Mouse (Mus musculus) heart, postnatal 14 days (tissue): Measurements from ENCODE around the gene Gucy1a1. TPM values are rescaled to one million over a fixed set of nuclear protein-coding genes. Genes with fewer than 3 reads are reported as not detected.
"Not testable (repeated sequence)": the region's sequence is repeated elsewhere in the genome, so short reads cannot be mapped to it uniquely, and the experiment has no call there.

Experiments used
- DNase-seq, 2 experiments: peaks; one replicate each; pipeline ENCODE4 v3.0.0; 2021 to 2022
- intact Hi-C: fragments of 180-260 bp; cut with DNase I; formaldehyde crosslinking; loops from one replicate; pipeline ENCODE4 v1.15.1; 2025
- long read RNA-seq, 2 experiments: library from polyadenylated mRNA; stranded (forward); transcript quantifications; one replicate each; pipeline ENCODE4 v2.0.0; 2021
- total RNA-seq, 2 experiments: library from RNA; stranded (reverse); gene quantifications; 2 replicates each; pipeline ENCODE4 v1.2.3; 2021

Gene Gucy1a1
- total RNA-seq: 10 to 100 TPM; 26.6 to 34.5 TPM
- long read RNA-seq, experiment 1, full-length matches to known transcripts: 3 of 8 reads
- long read RNA-seq, experiment 1, partial matches to known transcripts: 1 of 8 reads
- long read RNA-seq, experiment 1, other reads (novel, unspliced or antisense): 4 of 8 reads
- long read RNA-seq, experiment 2, full-length matches to known transcripts: 13 of 17 reads
- long read RNA-seq, experiment 2, partial matches to known transcripts: 2 of 17 reads
- long read RNA-seq, experiment 2, other reads (novel, unspliced or antisense): 2 of 17 reads

DNA sequence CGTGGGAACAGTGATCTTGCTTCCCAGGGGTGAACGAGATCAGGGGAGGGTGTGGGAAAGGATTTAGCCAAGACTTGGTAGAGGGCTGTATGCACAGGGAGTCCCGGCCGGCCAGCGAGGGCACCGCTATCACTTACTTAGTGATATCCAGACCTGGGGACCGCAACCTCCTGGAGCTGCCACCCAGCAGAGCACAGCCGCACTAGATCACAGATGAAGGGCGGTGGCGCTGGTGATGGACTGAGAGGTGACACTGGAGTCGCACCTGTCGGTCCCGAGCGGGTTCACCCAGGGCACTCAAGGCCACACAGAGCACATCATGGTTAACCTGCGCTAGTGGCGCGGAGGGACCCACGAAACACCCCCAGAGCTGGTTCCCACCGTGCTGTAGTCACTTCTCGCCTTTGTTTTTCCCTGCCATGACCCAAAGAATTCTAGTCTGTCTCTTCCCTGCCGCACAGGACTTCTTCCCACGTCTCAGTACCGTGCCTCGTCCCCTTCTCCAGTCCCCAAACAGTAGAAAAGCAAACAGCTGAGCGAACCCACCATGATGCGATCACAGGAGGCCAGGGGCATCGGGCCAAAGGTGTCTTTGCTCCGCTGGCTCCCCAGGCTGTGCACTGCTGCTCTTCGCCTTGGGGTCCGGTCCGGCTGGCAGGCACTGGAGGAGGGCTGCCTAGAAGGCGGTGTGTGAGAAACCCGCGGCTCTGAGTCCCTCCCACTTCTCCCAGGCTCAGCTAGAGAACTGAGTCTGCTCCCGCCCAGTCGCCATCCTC lies at the start of gene Gucy1a1:
TSS of gene Gucy1a1 (minus strand) at position 664 of the 776 bp plus-strand sequence.
- DNase-seq: peak; percentile 65 to 66
- intact Hi-C loops: loop anchor here (5.0 kb wide), 1 partner anchor 37 kb away; no protein-coding TSS in a partner anchor

DNA sequence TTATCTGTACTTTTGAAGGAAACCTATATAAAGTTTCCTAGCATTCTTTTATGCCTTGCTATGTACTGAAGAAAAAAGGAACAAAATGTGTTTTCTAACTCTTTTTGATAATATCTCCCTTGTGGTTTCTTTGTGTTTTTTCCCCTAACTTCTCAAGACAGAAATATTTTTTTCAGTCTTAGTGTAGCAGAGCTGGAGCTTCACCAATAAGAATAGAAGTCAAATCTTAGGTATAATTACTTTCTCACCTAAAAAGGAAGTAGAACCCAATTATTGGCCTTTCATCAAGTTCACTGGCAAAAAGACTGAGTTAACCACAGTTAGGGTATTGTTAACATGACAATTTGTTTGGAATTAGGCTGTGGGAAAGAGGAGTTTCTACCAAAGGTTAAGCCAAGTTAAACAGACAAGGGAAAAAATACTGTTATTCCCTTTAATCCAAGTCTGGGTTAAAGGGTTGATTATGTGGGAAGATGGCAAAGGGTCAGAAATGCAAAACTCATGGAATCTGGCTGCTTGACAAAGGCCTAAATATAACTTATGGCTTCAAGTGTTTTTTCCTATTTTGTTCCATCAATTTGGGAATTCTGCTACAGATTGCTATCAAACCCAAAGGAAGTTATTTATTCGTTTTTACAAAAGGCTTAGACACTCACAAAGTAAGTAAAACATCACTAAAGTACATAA lies 46.1 kb upstream of the Gucy1a1 start:
- no peak for DNase-seq
- intact Hi-C loops: no loop called here

DNA sequence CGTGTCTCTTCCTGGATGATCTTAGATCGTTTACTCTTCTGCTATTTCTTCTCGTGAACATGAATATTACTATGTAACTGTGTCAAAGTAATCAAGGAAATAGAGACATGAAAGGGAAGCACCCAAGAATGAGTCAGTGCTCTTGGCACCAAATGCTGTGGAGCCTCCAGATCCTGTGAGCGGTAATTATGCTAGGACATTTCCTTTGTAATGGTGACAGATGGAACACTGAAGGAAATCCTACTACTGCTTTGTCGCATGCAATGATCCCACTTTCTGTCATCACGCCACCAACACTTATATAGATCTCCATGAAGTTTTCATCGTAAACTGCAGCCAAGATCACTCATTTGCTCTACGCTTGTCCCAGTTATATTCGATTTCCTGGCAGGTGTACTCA lies 40.0 kb upstream of the Gucy1a1 start:
- peak; percentile 3 to 24 for DNase-seq
- intact Hi-C loops: no loop called here

DNA sequence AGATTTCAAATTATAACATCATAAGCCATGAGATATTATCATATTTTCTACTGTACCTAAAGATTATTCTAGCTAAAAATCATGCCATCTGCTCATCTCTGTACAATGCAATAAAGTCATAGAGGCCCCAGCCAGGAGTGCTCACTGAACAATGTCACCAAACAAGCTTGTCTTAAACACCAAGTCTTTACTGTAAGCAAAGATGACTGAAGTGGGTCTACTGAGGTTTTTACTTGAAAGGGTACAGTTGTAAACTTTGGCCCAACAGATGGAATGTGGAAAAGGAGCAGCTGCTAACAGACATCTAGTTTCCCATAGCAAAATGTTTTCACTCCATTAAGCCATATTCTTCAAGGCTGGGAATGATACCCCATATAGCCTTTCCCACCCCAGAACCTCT lies 35.9 kb upstream of the Gucy1a1 start:
- DNase-seq: no peak
- intact Hi-C loops: loop anchor here (5.0 kb wide), 1 partner anchor 34 kb away; the partner anchor contains the start of gene Gucy1a1

GRCm38 (mm10) chr3:82180253-82180652 lies 34.7 kb upstream of the Gucy1a1 start:
- DNase-seq: peak; percentile 3 to 5
- intact Hi-C loops: loop anchor here (5.0 kb wide), 1 partner anchor 33 kb away; the partner anchor contains the start of gene Gucy1a1

DNA sequence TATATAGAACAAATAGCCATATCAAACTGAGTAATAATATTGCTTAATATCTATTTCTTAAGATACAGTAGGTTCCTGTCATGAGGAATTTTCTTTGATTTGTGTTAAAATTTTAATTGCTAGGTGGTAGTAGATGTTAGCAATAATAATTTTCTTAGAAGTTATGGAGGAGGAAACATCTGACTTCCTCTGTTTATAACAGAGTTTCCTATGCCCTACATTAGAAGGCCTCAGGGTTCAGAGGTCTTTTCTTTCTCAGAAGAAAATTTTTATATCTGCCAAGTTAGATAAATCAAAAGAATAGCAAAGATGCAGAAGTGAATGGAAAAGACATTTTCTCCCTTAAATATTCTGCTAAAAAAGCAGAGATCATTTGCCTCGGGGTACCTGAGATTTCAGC lies 29.9 kb upstream of the Gucy1a1 start:
- DNase-seq: no peak
- intact Hi-C loops: no loop called here

GRCm38 (mm10) chr3:82167064-82167463 lies 21.5 kb upstream of the Gucy1a1 start:
- DNase-seq: no peak
- intact Hi-C loops: no loop called here

GRCm38 (mm10) chr3:82165937-82166336 lies 20.3 kb upstream of the Gucy1a1 start:
- DNase-seq: no peak
- intact Hi-C loops: no loop called here

GRCm38 (mm10) chr3:82162992-82163391 lies 17.4 kb upstream of the Gucy1a1 start:
- DNase-seq, intact Hi-C loops: not testable (repeated sequence)

DNA sequence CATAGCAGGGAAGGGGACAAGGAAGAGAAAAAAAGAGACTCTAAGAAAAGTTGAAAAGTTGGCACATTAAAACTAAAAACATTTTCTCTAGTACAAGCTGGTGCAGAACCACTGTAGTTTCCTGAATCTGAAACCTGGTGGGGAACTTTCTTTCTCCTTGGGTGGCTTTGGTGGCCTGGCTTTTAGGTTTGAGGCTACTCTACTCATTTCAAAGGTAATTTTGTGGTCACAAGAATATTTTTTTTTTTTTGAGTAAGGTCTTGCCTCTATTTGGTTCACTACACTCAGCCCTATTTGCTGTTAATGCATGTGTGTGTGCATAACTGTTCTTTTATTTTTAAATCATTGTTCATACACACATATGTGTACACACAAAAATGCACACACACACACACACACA lies 389 bp upstream of the Gucy1a1 start:
- DNase-seq: no peak
- intact Hi-C loops: loop anchor here (5.0 kb wide), 1 partner anchor 36 kb away; no protein-coding TSS in a partner anchor

DNA sequence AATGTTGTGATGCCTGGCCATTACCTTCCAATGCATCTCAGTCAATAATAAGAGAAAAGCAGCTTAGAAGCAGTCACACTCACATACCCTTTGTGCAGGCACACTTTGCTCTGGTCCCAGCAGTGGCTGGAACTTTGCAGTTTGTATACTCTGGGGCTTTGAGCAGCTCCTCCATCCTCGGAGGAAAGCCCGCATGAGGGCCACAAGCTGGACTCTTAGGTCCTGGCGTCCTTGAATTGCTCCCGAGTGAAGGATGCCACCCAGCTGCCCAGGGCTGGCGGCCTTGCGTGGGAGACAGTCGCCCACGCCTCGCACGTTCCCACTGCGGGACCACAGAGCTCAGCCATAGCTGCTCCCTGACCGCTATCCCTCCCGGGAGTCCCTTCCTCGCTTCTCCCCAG lies 864 bp downstream of the Gucy1a1 start:
- DNase-seq: no peak
- intact Hi-C loops: loop anchor here (5.0 kb wide), 1 partner anchor 38 kb away; no protein-coding TSS in a partner anchor

GRCm38 (mm10) chr3:82140781-82141180 lies 4.8 kb downstream of the Gucy1a1 start:
- intact Hi-C loops: no loop called here
- no peak for DNase-seq

DNA sequence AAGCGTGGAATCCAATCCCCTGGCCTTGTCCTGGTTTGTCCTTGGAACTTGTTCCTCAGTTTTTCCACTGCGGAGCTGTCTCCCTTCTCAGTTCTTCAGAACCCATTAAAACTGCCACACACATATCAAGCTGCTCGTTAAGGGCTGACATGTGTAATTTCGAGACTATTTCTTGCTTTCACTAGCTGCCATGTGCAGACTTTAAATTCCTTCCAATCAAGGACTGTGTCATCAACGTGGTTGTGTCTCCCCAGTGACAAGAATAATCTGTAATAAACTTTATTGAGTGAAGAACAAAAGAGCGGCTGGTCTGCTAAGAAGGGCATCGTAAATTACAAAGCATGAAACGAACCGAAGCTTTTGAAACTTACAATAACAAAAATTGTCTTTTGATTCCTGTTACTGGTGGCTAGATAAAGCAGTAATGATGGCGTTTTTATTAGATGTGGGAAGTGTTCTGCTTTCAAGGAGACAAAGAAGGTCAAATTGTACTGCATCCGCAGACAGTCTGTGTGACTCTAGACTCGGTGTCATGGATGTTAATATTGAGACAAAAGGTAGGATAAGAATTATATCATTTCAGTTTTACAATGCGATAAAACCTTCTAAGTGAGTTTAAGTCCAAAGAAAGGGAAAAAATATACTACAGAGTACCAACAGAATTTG lies 7.5 kb downstream of the Gucy1a1 start:
- intact Hi-C loops: loop anchor here (5.0 kb wide), 1 partner anchor 66 kb away; the partner anchor contains the start of gene Gucy1b1
- no peak for DNase-seq

- intact Hi-C loops: loop anchor here (5.0 kb wide), 1 partner anchor 63 kb away; the partner anchor contains the start of gene Gucy1b1
- DNase-seq: no peak
These were observed 10.1 kb downstream of the Gucy1a1 start for GRCm38 (mm10) chr3:82135483-82135882.

DNA sequence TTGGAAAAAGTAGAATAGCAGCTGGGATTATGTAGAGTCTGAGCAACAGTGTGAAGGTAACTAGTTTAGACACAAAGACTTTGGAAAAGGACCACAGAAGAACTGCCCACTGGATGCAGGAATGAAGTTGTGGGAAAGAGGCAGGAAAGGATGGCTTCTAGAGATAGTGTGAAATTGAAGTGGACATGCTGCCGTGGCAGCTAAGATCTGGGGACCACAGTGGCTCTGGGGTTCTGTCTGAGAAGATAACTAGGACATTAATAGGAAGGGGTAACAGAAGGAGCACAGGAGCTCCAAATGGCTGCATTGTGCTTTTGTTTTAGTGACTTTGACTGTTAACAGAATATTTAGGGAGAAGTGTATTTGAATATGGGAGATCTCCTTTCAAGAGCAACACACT lies 16.3 kb downstream of the Gucy1a1 start:
- intact Hi-C loops: no loop called here
- no peak for DNase-seq

DNA sequence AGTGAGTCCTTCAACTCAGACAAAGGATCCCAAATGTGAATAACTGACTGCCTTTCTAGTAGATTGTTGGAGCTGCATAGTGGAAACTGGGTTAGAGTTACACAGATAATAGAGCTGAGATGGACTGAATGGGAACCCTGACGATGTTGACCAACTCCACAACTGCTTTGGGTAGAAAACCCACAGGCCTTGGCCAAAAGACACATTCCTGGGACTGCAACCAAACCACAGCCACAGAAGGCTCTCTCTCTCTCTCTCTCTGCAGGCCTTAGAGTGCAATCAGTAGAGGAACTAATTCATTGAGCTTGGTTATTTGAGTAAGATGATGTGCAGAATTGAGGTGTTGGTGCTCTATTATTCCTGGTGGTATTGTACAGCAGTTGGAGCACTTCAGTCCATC lies 21.0 kb downstream of the Gucy1a1 start:
- intact Hi-C loops: no loop called here
- DNase-seq: no peak

- no peak for DNase-seq
- intact Hi-C loops: no loop called here
These were observed 26.7 kb downstream of the Gucy1a1 start for GRCm38 (mm10) chr3:82118916-82119315.

GRCm38 (mm10) chr3:82112439-82112838 lies 33.1 kb downstream of the Gucy1a1 start:
- intact Hi-C loops: no loop called here
- DNase-seq: peak; percentile 55 to 63

GRCm38 (mm10) chr3:82111986-82112385 lies 33.6 kb downstream of the Gucy1a1 start:
- intact Hi-C loops: no loop called here
- DNase-seq: peak; percentile 19 to 56

GRCm38 (mm10) chr3:82108951-82109350 lies 36.6 kb downstream of the Gucy1a1 start:
- intact Hi-C loops: no loop called here

More at GRCm38 (mm10) chr3:82108951-82109350, 36.6 kb downstream of the Gucy1a1 start:
- no peak for DNase-seq
